Mouse (Mus musculus) limb, embryonic 15.5 days (tissue): ENCODE data around the gene Nfatc3. TPM values are rescaled to one million over a fixed set of nuclear protein-coding genes. Genes with fewer than 3 reads are reported as not detected.

Experiments used
- ATAC-seq: fragments of 200-750 bp; cut with Nextera tagmentation; 2 replicates; pipeline ENCODE4 v1.8.0; 2017; ENCODE audit warnings: low read depth, moderate TSS enrichment; ENCODE audit not compliant: insufficient number of reproducible peaks, low FRiP score, low TSS enrichment
- H3K27ac ChIP-seq: fragments of 300-500 bp; sonication (generic); 2 replicates; pipeline ENCODE4 v1.5.1; 2015; ENCODE audit warnings: moderate library complexity, mild to moderate bottlenecking, inconsistent platforms
- H3K27me3 ChIP-seq: fragments of 300-500 bp; sonication (generic); 2 replicates; pipeline ENCODE4 v1.6.1; 2015; ENCODE audit warnings: inconsistent platforms
- H3K36me3 ChIP-seq: fragments of 300-500 bp; sonication (generic); 2 replicates; pipeline ENCODE4 v1.6.1; 2015; ENCODE audit warnings: inconsistent platforms
- H3K4me1 ChIP-seq: fragments of 300-500 bp; sonication (generic); 2 replicates; pipeline ENCODE4 v1.6.1; 2015; ENCODE audit warnings: inconsistent platforms
- H3K4me2 ChIP-seq: fragments of 300-500 bp; sonication (generic); 2 replicates; pipeline ENCODE4 v1.6.1; 2015; ENCODE audit warnings: mild to moderate bottlenecking, inconsistent platforms
- H3K4me3 ChIP-seq: fragments of 300-500 bp; sonication (generic); 2 replicates; pipeline ENCODE4 v1.5.1; 2015; ENCODE audit warnings: mild to moderate bottlenecking, inconsistent platforms
- H3K9ac ChIP-seq: fragments of 300-500 bp; sonication (generic); 2 replicates; pipeline ENCODE4 v1.6.1; 2015; ENCODE audit warnings: inconsistent platforms
- H3K9me3 ChIP-seq: fragments of 300-500 bp; sonication (generic); 2 replicates; pipeline ENCODE4 v1.6.1; 2016; ENCODE audit warnings: inconsistent platforms
- WGBS: fragments of 180-500 bp; shearing (Covaris S2); methylation state at CpG from one replicate; pipeline ENCODE4 v1.1.7; 2015; 5-methylcytosine and 5-hydroxymethylcytosine counted together
- polyA plus RNA-seq: library from polyadenylated mRNA; unstranded; fragments of >200 nt; fragmentation: Nextera tagmentation; extraction: Ambion mirVana; gene quantifications from 2 replicates; pipeline ENCODE4 v1.2.1, GENCODE M21; 2015

Gene Nfatc3
- polyA plus RNA-seq, 1 experiment from 2014 or later, result 6.9 TPM

DNA sequence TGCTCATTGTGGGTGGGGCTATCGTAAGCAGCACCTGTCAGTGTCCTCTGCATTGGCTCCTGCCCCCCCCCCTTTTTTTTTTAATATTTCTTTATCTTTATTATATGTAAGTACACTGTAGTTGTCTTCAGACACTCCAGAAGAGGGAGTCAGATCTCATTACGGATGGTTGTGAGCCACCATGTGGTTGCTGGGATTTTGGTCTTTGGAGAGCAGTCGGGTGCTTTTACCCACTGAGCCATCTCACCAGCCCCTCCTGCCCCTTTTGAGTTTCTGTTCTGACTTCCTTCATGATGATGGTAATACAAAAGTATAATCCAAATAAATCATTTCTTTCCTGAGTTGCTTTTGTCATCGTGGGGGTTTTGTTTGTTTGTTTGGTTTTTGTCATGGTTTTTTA lies 43.7 kb downstream of the Nfatc3 start:
- no peaks in the 10 kb centered on the region for H3K4me1 ChIP-seq
- H3K27me3 ChIP-seq, result no peaks in the 10 kb centered on the region
- no peak for ATAC-seq
- WGBS, result 91% methylated on average over 4 of the region's 4 CpGs
- H3K4me2 ChIP-seq, result no peak overlapping the region
- H3K9ac ChIP-seq, result no peak overlapping the region
- no peak overlapping the region for H3K27ac ChIP-seq
- no peaks in the 10 kb centered on the region for H3K9me3 ChIP-seq
- no peak overlapping the region for H3K4me3 ChIP-seq
- peaks cover 31% of the 10 kb centered on the region for H3K36me3 ChIP-seq

DNA sequence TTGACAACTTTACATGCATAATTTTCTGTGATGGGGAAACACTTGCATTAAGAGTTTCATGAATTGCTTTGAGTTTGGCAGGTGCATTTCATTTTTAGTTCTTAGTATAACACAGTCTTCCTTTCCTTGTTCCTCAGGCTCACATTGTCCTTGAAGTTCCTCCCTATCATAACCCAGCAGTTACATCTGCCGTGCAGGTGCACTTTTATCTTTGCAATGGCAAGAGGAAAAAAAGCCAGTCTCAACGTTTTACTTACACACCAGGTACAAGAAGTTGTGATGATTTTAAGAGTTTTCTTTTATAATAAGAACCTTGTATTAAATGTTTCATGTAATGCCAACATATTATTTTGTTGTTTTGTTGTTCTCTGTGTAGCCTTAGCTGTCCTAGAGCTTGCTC lies 45.2 kb downstream of the Nfatc3 start:
- H3K4me3 ChIP-seq, result no peak overlapping the region
- H3K9ac ChIP-seq, result no peak overlapping the region
- no peaks in the 10 kb centered on the region for H3K27me3 ChIP-seq
- ATAC-seq, result no peak
- no peak overlapping the region for H3K4me2 ChIP-seq
- H3K36me3 ChIP-seq, result peaks cover 44% of the 10 kb centered on the region
- no peak overlapping the region for H3K27ac ChIP-seq
- H3K9me3 ChIP-seq, result no peaks in the 10 kb centered on the region
- WGBS, result 81% methylated on average over 2 of the region's 2 CpGs
- H3K4me1 ChIP-seq, result no peaks in the 10 kb centered on the region

DNA sequence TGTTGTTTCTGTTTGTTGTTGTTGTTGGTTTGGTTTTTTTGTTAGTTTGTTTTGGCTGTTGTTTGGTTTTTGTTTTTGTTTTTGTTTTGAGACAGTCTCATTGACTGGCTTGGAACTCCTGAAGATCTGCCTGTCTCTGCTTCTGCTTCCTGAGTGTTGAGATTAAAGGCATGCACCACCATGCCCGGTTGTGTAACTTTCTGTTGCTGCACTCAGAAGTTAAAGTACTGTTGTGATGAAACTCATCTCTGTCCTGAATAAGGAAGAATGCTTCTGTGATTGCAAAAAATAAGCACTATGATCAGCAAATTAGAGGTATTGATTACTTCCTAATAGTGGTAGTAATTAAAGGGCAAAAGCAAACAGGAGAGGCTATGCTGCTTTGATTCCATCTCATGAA lies 47.6 kb downstream of the Nfatc3 start:
- no peak overlapping the region for H3K27ac ChIP-seq
- H3K9me3 ChIP-seq, result no peaks in the 10 kb centered on the region
- H3K27me3 ChIP-seq, result no peaks in the 10 kb centered on the region
- H3K36me3 ChIP-seq, result peaks cover 55% of the 10 kb centered on the region
- H3K4me2 ChIP-seq, result no peak overlapping the region
- no peak overlapping the region for H3K9ac ChIP-seq
- H3K4me1 ChIP-seq, result no peaks in the 10 kb centered on the region
- ATAC-seq, result no peak
- H3K4me3 ChIP-seq, result no peak overlapping the region
- 80% methylated on average over 1 of the region's 1 CpGs for WGBS

DNA sequence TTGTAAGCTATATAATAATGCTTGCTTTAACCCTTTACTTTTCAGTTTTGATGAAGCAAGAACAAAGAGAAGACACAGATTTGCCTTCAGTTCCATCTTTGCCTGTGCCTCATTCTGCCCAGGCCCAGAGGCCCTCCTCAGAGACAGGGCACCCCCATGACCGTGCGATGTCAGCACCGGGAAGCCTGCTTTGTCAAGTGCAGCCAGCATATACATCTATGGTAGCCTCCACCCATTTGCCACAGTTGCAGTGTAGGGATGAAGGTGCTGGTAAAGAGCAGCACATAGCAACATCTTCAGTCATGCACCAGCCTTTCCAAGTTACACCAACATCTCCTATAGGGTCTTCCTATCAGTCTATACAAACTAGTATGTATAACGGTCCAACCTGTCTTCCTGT lies 49.4 kb downstream of the Nfatc3 start:
- no peaks in the 10 kb centered on the region for H3K27me3 ChIP-seq
- H3K4me3 ChIP-seq, result no peak overlapping the region
- no peaks in the 10 kb centered on the region for H3K9me3 ChIP-seq
- WGBS, result 99% methylated on average over 4 of the region's 4 CpGs
- ATAC-seq, result no peak
- peaks cover 56% of the 10 kb centered on the region for H3K36me3 ChIP-seq
- no peak overlapping the region for H3K9ac ChIP-seq
- no peaks in the 10 kb centered on the region for H3K4me1 ChIP-seq
- no peak overlapping the region for H3K27ac ChIP-seq
- H3K4me2 ChIP-seq, result no peak overlapping the region

DNA sequence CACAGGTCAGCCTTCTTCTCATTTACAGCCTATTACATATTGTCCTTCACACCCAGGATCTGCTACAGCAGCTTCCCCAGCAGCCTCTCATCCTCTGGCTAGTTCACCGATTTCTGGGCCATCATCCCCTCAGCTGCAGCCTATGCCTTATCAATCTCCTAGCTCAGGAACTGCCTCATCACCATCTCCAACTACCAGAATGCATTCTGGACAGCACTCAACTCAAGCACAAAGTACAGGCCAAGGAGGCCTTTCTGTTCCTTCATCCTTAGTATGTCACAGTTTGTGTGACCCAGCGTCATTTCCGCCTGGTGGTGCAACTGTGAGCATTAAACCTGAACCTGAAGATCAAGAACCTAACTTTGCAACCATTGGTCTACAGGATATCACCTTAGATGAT lies 50.1 kb downstream of the Nfatc3 start:
- WGBS, result 90% methylated on average over 3 of the region's 3 CpGs
- Histone ChIP-seq H3K4me3 (no peak overlapping the region), H3K4me2 (no peak overlapping the region), H3K4me1 (no peaks in the 10 kb centered on the region), H3K9ac (no peak overlapping the region), H3K27ac (no peak overlapping the region), H3K36me3 (peaks cover 51% of the 10 kb centered on the region), H3K9me3 (no peaks in the 10 kb centered on the region), H3K27me3 (no peaks in the 10 kb centered on the region)
- ATAC-seq, result no peak

DNA sequence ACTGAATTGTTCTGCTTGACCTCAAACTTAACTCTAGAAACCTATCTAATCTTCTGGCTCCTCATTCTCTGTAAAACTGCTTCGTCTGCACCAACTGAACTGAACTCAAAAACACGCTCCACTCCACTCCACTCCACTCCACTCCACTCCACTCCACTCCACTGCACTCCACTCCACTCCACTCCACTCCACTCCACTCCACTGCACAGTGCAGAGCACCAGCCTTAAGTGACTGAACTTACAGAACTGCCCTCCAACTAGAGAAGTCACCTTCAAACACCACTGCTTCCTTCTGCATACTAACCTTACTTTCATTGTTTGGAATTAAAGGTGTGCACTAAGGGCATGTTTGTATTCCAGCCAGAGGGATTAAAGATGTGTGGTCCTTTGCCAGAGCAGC lies 53.4 kb downstream of the Nfatc3 start:
- Histone ChIP-seq H3K4me3 (no peak overlapping the region), H3K27ac (no peak overlapping the region), H3K9ac (no peak overlapping the region), H3K4me2 (no peak overlapping the region), H3K4me1 (no peaks in the 10 kb centered on the region), H3K27me3 (no peaks in the 10 kb centered on the region), H3K36me3 (peaks cover 57% of the 10 kb centered on the region), H3K9me3 (no peaks in the 10 kb centered on the region)
- no peak for ATAC-seq
- WGBS, result 93% methylated on average over 2 of the region's 2 CpGs

DNA sequence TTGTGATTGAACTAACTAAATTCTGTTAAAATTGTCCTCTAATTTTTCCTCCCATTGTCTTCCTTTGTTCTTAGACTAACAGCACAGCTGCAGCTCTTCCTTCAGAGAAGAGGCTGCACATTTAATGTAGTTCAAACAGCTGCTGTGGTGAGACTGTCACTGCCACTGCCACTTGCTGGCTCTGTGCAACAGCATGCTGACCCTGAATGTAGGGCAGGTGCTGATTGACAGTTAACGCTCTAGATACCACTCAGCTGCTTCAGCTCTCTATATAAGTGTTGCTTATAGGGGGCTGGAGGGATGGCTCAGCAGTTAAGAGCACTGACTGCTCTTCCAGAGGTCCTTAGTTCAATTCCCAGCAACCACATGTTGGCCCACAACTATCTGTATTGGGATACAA lies 53.9 kb downstream of the Nfatc3 start:
- Histone ChIP-seq H3K36me3 (peaks cover 60% of the 10 kb centered on the region), H3K4me2 (no peak overlapping the region), H3K4me1 (no peaks in the 10 kb centered on the region), H3K9ac (no peak overlapping the region), H3K9me3 (no peaks in the 10 kb centered on the region), H3K27me3 (no peaks in the 10 kb centered on the region), H3K27ac (no peak overlapping the region), H3K4me3 (no peak overlapping the region)
- no peak for ATAC-seq
- WGBS, result 83% methylated on average over 1 of the region's 1 CpGs

DNA sequence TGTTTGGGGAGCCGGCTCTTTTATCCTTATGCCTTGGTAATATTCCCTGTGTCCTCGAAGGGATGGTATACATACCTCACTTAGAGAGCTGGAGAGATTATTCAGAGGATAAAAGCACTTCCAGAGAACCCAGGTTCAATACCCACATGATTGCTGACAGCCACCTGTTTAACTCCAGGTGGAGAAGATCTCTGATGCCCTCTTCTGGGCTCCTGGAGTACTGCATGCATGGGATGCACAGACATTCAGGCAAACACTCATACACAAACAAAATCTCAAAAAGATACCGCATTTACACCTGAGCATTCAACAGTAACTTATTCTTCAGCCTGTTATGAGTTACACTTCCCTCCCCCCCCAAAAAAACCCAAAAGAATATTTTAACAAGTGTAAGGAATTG lies 57.3 kb downstream of the Nfatc3 start:
- peaks cover 58% of the 10 kb centered on the region for H3K36me3 ChIP-seq
- no peak overlapping the region for H3K4me3 ChIP-seq
- no peaks in the 10 kb centered on the region for H3K9me3 ChIP-seq
- no peak overlapping the region for H3K27ac ChIP-seq
- WGBS, result 100% methylated on average over 3 of the region's 3 CpGs
- H3K9ac ChIP-seq, result no peak overlapping the region
- no peaks in the 10 kb centered on the region for H3K4me1 ChIP-seq
- ATAC-seq, result no peak
- H3K4me2 ChIP-seq, result no peak overlapping the region
- H3K27me3 ChIP-seq, result no peaks in the 10 kb centered on the region

DNA sequence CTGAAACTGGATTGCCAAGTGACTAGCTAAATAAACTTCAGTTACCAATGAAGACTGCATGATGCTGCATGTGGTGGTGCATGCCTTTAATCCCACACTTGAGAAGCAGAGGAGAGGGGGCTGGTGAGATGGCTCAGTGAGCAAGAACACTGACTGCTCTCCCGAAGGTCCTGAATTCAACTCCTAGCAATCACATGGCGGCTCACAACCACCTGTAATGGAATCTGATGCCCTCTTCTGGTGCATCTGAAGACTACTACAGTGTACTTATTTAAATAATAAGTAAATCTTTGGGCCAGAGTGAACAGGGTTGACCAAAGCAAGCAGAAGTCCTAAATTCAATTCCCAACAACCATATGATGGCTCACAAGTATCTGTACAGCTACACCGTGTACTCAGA lies 64.8 kb downstream of the Nfatc3 start:
- H3K27me3 ChIP-seq, result no peaks in the 10 kb centered on the region
- no peak overlapping the region for H3K4me3 ChIP-seq
- H3K9me3 ChIP-seq, result no peaks in the 10 kb centered on the region
- no peak for ATAC-seq
- no peak overlapping the region for H3K9ac ChIP-seq
- 92% methylated on average over 3 of the region's 3 CpGs for WGBS
- H3K4me2 ChIP-seq, result no peak overlapping the region
- H3K4me1 ChIP-seq, result no peaks in the 10 kb centered on the region
- H3K36me3 ChIP-seq, result peaks cover 37% of the 10 kb centered on the region
- H3K27ac ChIP-seq, result no peak overlapping the region

DNA sequence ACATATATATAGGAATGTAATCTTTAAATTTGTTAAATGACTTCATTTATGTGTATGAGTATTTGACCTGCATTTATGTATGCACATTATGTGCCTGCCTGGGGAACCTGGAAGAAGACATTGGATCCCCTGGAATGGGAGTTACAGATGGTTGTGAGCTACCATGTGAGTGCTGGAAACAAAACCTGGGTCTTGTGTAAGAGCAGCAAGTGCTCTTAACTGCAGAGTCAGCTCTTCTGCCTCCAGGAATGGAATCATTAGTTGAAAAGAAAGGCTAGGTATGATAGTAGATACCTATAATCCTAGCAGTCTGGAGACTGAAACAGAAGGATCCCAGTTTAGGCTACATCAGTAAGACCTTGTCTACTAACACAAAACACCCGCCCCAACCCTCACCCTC lies 67.4 kb downstream of the Nfatc3 start:
- Histone ChIP-seq H3K4me3 (no peak overlapping the region), H3K36me3 (peaks cover 37% of the 10 kb centered on the region), H3K9me3 (no peaks in the 10 kb centered on the region), H3K9ac (no peak overlapping the region), H3K4me1 (no peaks in the 10 kb centered on the region), H3K27ac (no peak overlapping the region), H3K4me2 (no peak overlapping the region), H3K27me3 (no peaks in the 10 kb centered on the region)
- no peak for ATAC-seq
- WGBS, result 95% methylated on average over 1 of the region's 1 CpGs

DNA sequence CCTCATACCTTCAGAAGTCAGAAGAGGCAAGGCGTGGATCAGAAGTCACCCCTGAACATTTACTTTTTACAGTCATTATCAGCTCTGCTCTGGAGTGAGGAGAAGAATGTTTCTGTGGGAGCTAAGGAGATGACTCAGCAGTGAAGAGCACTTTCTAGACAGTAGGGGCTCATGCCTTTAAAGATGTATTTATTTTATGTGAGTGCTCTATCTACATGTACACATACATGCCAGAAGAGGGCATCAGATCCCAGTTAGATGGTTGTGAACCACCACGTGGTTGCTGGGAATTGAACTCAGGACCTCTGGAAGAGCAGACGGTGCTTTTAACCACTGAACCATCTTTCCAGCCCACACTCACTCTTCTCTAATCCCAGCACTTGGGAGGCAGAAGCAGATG lies 68.4 kb downstream of the Nfatc3 start:
- H3K9ac ChIP-seq, result no peak overlapping the region
- no peaks in the 10 kb centered on the region for H3K9me3 ChIP-seq
- peaks cover 46% of the 10 kb centered on the region for H3K36me3 ChIP-seq
- H3K4me2 ChIP-seq, result no peak overlapping the region
- H3K27me3 ChIP-seq, result no peaks in the 10 kb centered on the region
- no peaks in the 10 kb centered on the region for H3K4me1 ChIP-seq
- WGBS, result 76% methylated on average over 3 of the region's 3 CpGs
- no peak overlapping the region for H3K4me3 ChIP-seq
- no peak for ATAC-seq
- no peak overlapping the region for H3K27ac ChIP-seq

DNA sequence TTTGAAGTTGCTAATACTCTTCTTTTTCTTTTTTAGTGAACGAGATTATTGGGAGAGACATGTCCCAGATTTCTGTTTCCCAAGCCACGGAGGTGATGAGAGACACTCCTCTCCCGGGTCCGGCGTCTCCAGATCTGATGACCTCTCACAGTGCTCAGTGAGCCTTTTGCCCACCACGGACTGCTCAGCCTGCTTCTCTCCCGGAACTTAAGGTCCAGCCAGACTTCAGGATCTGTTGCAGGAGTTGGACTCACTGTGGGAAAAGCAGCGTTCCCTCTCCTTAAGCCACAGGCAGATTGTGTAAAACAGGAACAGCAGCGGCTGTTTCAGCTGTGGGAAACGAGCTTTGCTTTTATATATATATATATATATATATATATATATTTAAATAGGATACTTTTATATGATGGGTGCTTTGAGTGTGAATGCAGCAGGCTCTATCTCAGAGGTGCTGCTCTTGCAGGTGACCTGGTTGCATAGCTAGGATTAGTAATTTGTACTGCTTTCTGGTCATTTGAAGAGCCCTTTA lies 69.3 kb downstream of the Nfatc3 start:
- Histone ChIP-seq H3K9ac (no peak overlapping the region), H3K36me3 (peaks cover 55% of the 10 kb centered on the region), H3K9me3 (no peaks in the 10 kb centered on the region), H3K27me3 (0 out of 2 replicates have a peak, but pooled peaks cover 2% of the 10 kb centered on the region), H3K4me1 (no peaks in the 10 kb centered on the region), H3K4me2 (no peak overlapping the region), H3K4me3 (no peak overlapping the region), H3K27ac (no peak overlapping the region)
- 87% methylated on average over 10 of the region's 10 CpGs for WGBS
- no peak for ATAC-seq

DNA sequence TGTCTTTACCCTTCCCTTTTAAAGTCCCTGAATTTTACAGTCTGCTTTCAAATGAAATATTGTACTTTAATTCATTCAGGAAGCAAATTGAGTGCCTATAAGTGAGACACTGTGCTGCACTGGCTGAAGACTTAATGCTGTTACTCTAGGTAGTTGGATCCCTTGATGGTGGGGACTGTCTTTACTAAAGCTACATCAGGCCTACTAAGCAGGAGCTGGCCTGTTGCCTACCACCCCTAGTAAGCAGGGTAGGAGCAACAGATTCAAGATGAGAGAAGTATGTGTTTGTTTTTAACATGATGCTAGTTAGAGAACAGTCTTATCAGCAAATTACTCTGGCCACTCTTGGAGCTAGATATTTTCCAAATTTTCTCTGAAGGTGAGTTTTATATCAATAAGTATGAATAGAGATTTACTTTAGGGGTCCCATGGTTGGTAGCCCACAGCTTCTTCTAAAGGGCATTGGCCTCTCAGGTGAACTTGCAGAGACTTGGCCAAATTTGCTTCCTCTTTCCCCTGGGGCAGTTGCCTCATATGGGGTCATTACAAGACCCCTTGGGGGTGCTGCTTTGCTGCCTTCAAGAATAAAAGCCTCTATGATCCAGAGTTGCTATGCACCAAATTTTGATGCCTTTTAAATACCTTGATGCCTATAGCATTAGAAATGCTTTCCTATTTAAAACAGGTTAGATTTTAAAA lies 70.7 kb downstream of the Nfatc3 start:
- no peak for ATAC-seq
- no peak overlapping the region for H3K4me3 ChIP-seq

More for the DNA sequence above, 70.7 kb downstream of the Nfatc3 start:
- no peaks in the 10 kb centered on the region for H3K9me3 ChIP-seq
- H3K27me3 ChIP-seq, result peaks cover 15% of the 10 kb centered on the region
- H3K4me2 ChIP-seq, result no peak overlapping the region
- H3K36me3 ChIP-seq, result peaks cover 50% of the 10 kb centered on the region
- H3K27ac ChIP-seq, result no peak overlapping the region
- no peak overlapping the region for H3K9ac ChIP-seq
- peaks cover 8% of the 10 kb centered on the region; the same call in 1 of the 2 replicates for H3K4me1 ChIP-seq
